Mouse (Mus musculus) Patski (cell line): ENCODE data around the gene Vapb. TPM values are rescaled to one million over a fixed set of nuclear protein-coding genes. Genes with fewer than 3 reads are reported as not detected.

Experiments used
- ATAC-seq: fragments of 100-300 bp; one replicate; pipeline ENCODE4 v1.8.0; 2021
- CTCF ChIA-PET: fragments of 350-600 bp; sonication (Branson Sonifier 250); formaldehyde crosslinking; loops from one replicate; lab custom pipeline; 2022; ENCODE audit warnings: inconsistent platforms; lab: Charles Lee
- POLR2A ChIA-PET: fragments of 350-600 bp; sonication (Branson Sonifier 250); formaldehyde crosslinking; loops from one replicate; lab custom pipeline; 2022; ENCODE audit warnings: antibody characterized with exemption, inconsistent platforms; lab: Charles Lee
- DNase-seq: peaks from one replicate; pipeline ENCODE4 v3.0.0-alpha.2; 2011; ENCODE audit warnings: low read depth, low spot score
- H3K27me3 ChIP-seq: fragments of 371-371 bp; one replicate; pipeline ENCODE4 v1.5.1; 2021
- CTCF ChIP-seq: fragments of 100-300 bp; IDR thresholded peaks from one replicate; pipeline ENCODE4 v1.5.1; 2021
- in situ Hi-C: fragments of 300-500 bp; cut with MboI; formaldehyde crosslinking; loops from 3 replicates; pipeline ENCODE4 v1.11.1; 2018; ENCODE audit warnings: low pct_unique_long_range_greater_than_20kb, mixed read lengths
- polyA plus RNA-seq: library from polyadenylated mRNA; unstranded; gene quantifications from one replicate; pipeline ENCODE4 v1.2.3, GENCODE M21; 2021

Gene Vapb
- polyA plus RNA-seq, 1 experiment from 2014 or later = 122 TPM

- CTCF ChIA-PET = interaction anchor here (1.0 kb wide), 1 partner anchor 10 kb away, joined by 3 read pairs; no protein-coding TSS in a partner anchor
- POLR2A ChIA-PET = no interaction called here
- in situ Hi-C loops = no loop called here
- H3K27me3 ChIP-seq = no peaks in the 10 kb centered on the region
- DNase-seq (no peak), ATAC-seq (no peak)
- no peak for TF ChIP-seq CTCF
Observed at GRCm38 (mm10) chr2:173764629-173765028, 27.3 kb downstream of the Vapb start.

DNA sequence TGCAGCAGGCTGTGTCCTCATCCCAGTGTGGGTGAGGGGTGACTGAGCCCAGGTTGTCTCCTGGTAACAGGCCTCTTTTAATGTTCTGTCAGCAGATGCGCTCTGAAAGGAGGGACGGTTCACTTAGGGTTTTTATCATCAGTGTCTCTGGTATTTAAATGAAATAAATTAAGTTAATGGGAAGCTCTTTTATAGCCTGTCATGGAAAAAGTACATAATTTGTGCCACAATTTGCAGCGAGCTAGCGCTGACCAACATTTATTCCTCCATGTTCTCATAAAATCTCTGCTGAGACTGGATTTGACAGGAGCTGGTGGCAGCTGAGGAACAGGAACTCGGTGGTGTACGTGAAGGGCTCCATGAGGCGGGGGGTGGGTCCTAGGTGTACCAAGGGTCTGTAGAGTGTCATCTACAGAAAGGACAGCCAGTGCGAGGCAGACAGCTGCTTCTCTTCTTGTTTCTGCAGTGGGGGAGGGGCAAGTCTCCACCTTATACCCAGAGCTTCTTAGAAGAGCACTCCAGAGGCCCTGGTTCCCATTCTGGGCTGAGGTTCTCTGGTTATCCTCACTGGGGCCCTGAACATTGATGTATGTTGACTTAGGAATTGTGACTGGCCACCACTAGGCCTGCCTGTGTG lies 30.8 kb downstream of the Vapb start:
- POLR2A ChIA-PET = no interaction called here
- TF ChIP-seq CTCF = no peak
- no peaks in the 10 kb centered on the region for H3K27me3 ChIP-seq
- in situ Hi-C loops = no loop called here
- DNase-seq (no peak), ATAC-seq (no peak)
- CTCF ChIA-PET = interaction anchor here (2.3 kb wide), 1 partner anchor 8 kb away, joined by 7 read pairs; no protein-coding TSS in a partner anchor

DNA sequence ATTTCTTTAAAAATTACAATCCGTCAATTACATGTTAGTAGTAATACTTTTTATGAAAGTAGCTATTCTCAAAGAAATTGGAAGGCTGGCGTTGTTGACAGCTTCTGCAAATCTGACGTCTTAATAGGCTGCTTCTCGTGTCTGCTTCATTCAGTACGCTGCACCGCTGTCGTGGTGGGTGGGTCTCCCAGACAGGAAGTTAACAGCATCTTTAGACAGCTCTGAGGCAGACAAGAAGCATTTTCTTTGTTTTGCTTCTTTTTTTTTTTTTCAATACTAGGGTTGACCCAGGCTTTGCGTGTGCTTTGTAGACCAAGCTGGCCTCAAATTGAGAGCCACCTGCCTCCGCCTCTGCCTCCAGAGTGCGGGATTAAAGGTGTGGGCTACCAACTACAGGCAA lies 31.9 kb downstream of the Vapb start:
- POLR2A ChIA-PET = no interaction called here
- DNase-seq (no peak), ATAC-seq (no peak)
- no peaks in the 10 kb centered on the region for H3K27me3 ChIP-seq
- CTCF ChIA-PET = interaction anchor here (1.6 to 2.3 kb wide), 2 partner anchors 9 to 20 kb away, joined by 4 to 7 read pairs; no protein-coding TSS in a partner anchor
- in situ Hi-C loops = no loop called here
- TF ChIP-seq CTCF = no peak

GRCm38 (mm10) chr2:173770620-173771019 lies 33.3 kb downstream of the Vapb start:
- H3K27me3 ChIP-seq = no peaks in the 10 kb centered on the region
- peak; percentile 93 for ATAC-seq
- peak; percentile 28 for DNase-seq
- TF ChIP-seq CTCF = no peak
- POLR2A ChIA-PET = no interaction called here
- in situ Hi-C loops = no loop called here
- CTCF ChIA-PET = interaction anchor here (0.9 to 1.3 kb wide), 3 partner anchors 9 to 15 kb away, joined by 3 to 4 read pairs (median 3); no protein-coding TSS in a partner anchor

DNA sequence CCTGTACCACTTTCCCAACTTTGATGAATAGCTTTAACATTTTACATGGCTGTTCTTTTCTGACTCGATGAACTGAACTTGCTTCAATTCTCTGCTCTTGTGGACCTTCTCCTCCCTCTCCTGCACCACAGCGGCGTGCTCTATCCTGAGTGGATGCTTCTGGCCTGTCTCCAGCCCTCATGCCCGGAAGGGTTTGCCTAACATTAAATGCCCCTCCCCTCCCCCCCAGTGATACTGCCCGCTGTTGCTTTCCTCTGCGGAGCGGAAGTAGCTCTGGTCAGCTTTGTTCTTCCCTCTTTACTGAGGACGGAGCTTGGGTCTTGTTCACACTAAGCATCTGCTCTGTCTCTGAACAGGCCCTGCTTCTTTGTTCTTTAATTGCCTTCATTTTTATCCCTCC lies 34.4 kb downstream of the Vapb start:
- ChIA-PET POLR2A (no interaction called here), CTCF (interaction anchor here (1.1 to 1.3 kb wide), 2 partner anchors 11 to 13 kb away, joined by 3 to 4 read pairs; no protein-coding TSS in a partner anchor)
- TF ChIP-seq CTCF = no peak
- in situ Hi-C loops = no loop called here
- no peaks in the 10 kb centered on the region for H3K27me3 ChIP-seq
- no peak for ATAC-seq
- DNase-seq = no peak

GRCm38 (mm10) chr2:173775556-173775955 lies 38.2 kb downstream of the Vapb start:
- ATAC-seq (no peak), DNase-seq (no peak)
- CTCF ChIA-PET = interaction anchor here (0.6 to 1.9 kb wide), 5 partner anchors 9 to 308 kb away, joined by 3 to 5 read pairs (median 4); no protein-coding TSS in a partner anchor
- TF ChIP-seq CTCF = no peak
- H3K27me3 ChIP-seq = no peaks in the 10 kb centered on the region
- in situ Hi-C loops = no loop called here
- POLR2A ChIA-PET = interaction anchor here (1.0 kb wide), 1 partner anchor 19 kb away, joined by 3 read pairs; no protein-coding TSS in a partner anchor

DNA sequence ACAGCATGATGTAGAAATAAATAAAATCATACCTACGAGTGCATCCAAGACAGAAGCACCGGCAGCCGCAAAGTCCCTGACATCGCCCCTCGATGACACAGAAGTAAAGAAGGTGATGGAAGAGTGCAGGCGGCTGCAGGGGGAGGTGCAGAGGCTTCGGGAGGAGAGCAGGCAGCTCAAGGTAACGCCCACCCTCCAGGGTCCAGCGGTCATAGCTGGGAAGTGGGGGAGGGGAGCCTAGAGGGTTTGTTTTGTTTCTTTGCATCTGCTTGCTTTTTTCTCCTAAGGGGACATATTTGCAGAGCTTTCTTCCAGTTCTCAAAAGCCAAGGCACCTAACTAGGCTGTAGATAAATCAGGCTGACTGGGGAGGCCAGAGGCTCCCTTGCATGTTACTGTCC lies 38.8 kb downstream of the Vapb start:
- ATAC-seq = no peak
- TF ChIP-seq CTCF = no peak
- ChIA-PET CTCF (interaction anchor here (0.6 to 1.4 kb wide), 3 partner anchors 10 to 307 kb away, joined by 3 to 4 read pairs (median 3); no protein-coding TSS in a partner anchor), POLR2A (interaction anchor here (1.0 kb wide), 1 partner anchor 19 kb away, joined by 3 read pairs; no protein-coding TSS in a partner anchor)
- H3K27me3 ChIP-seq = no peaks in the 10 kb centered on the region
- no peak for DNase-seq
- in situ Hi-C loops = no loop called here

GRCm38 (mm10) chr2:173780931-173781330 lies 43.6 kb downstream of the Vapb start:
- POLR2A ChIA-PET = no interaction called here
- ATAC-seq = no peak
- CTCF ChIA-PET = no interaction called here

DNA sequence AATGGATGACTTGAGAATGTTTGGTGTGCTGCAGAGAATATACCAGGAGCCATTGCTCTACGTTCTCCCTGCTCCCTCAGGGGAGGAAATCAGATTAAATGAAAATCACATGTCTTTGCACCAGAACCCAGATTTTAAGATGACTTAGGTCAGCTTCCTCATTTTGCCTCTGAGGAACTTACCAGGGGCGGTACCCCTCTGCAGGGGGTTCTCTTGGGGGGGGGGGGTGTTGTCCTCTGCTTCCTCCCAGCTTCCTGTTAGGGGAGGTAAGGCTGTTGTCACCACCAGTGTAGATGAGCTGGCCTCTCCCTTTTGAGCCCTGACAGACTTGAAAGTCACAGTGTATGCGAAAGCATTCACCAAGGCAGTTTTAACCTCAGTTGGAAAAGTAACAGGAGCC lies 47.1 kb downstream of the Vapb start:
- ChIA-PET POLR2A (interaction anchor here (0.6 kb wide), 1 partner anchor 527 kb away, joined by 3 read pairs; no protein-coding TSS in a partner anchor), CTCF (no interaction called here)
- H3K27me3 ChIP-seq = no peaks in the 10 kb centered on the region
- DNase-seq (no peak), ATAC-seq (peak; percentile 17)
- in situ Hi-C loops = no loop called here
- TF ChIP-seq CTCF = no peak

More at GRCm38 (mm10) chr2:173780931-173781330, 43.6 kb downstream of the Vapb start:
- no peak for DNase-seq
- no peak for TF ChIP-seq CTCF
- in situ Hi-C loops = no loop called here
- H3K27me3 ChIP-seq = no peaks in the 10 kb centered on the region

DNA sequence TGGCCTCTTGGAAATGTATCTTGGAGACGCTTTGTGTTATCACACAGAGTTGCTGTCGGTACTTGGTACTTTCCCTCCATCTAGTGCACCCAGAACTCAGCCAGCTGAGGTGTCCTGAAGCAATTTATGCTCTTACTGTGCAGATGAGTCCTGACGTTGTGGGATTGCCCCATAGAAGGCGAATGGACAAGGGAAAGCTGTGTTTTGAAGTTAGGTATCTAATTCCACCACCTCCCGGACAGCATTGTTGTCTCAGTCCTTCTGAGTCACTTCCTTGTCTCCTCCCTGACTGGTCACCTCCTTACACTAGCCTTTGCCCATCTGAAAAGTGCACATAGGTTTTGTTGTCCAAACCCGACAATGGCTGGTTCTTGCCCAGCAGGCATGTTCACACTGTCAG lies 47.6 kb downstream of the Vapb start:
- CTCF ChIA-PET = interaction anchor here (1.0 kb wide), 1 partner anchor 14 kb away, joined by 3 read pairs; no protein-coding TSS in a partner anchor
- ATAC-seq = peak; percentile 84
- TF ChIP-seq CTCF = no peak
- DNase-seq = peak; percentile 58
- H3K27me3 ChIP-seq = no peaks in the 10 kb centered on the region
- in situ Hi-C loops = no loop called here
- POLR2A ChIA-PET = no interaction called here
